Mouse (Mus musculus): ENCODE measurements at regions not wholly inside any gene's neighbourhood (a gene's known extent, or its start where the extent isn't known, plus 50 kb on each side); places are given as distances from the start of the nearest gene placed in this dataset.

DNA sequence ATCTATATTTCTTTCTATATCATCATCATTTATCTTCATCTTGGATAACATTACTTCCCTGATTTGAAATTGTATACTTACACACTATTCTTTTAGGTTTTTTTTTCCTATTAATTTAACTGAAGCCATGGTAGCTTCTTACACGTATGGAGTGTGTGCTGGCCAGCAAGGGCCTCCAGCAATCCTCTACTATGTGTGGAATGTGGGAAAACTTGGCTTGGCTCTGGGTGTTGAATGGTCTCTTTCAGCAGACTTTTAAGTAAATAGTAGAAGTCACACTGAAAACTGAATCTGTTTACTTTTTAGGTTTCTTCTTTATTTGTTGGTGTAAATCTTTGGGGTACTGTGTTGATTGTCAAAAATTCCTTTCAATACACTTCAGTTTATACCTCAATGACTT, 118.1 kb upstream of the 4933412E24Rik start:
- TF ChIP-seq CTCF (IDR thresholded peaks at IDR 0.05; ENCODE audit: control insufficient read depth, insufficient read depth, insufficient read length) (no peak), MYOG (IDR thresholded peaks at IDR 0.05; ENCODE audit: control insufficient read depth, extremely low read depth, insufficient read length) (no peak), USF1 (IDR thresholded peaks at IDR 0.05; ENCODE audit: low read depth) (no peak)

Data from C2C12 (cell line).